Mouse (Mus musculus): ENCODE results near the gene Chrna1. TPM values are rescaled to one million over a fixed set of nuclear protein-coding genes. Genes with fewer than 3 reads are reported as not detected.
A peak's percentile ranks its signal among the peaks of the same experiment; 100 is the strongest.

Chrna1 gene
- polyA plus RNA-seq, 1 experiment = 0.13 TPM

DNA sequence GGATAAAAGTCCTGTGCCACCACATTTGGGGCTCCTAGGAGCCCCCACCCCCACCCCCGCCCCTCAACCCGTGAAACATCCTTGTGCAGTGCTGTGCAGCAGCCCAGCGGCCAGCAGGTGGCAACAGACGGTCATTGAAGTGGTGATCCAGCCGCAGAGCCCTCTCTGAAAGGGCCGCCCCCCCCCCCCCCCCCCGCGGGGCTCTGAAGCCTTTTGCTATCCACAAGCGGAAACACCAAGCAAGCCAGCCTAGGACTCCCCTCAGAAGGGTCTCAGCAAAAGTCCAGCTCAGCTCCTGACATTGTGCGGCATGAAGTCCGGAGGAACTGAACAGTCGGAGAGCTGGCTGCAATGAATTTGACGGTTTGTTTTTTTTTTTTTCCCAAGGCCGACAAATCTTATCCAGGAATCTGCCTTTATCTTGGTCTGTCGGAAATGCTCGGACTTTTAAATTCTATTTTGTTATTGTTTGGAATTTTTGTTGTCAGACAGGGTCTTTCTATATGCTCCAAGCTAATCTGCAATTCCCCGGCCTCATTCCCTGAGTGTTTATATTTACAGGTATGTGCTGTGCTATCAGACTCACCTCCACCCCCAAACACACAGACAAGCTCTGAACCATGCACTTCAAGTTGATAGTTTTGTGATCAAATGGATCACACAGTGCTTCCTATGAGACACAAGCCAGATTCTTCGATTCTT lies 4.7 kb upstream of the Chrna1 start:
- peak overlapping the region; percentile 39 for H3K4me3 ChIP-seq (ENCODE audit: insufficient read depth, low read length)
- peak; percentile 52 for TF ChIP-seq CTCF (IDR thresholded peaks at IDR 0.05; ENCODE audit: extremely low read depth, insufficient read depth, low read length)
- peak; percentile 66 for TF ChIP-seq POLR2A (IDR thresholded peaks at IDR 0.05; ENCODE audit: extremely low read depth, insufficient read depth, low read length)
- peak overlapping the region; percentile 43 for H3K27ac ChIP-seq (ENCODE audit: insufficient read depth, low read length)
- H3K4me1 ChIP-seq (ENCODE audit: control insufficient read depth, insufficient read depth, low read length) = peaks cover 7% of the 10 kb centered on the region

DNA sequence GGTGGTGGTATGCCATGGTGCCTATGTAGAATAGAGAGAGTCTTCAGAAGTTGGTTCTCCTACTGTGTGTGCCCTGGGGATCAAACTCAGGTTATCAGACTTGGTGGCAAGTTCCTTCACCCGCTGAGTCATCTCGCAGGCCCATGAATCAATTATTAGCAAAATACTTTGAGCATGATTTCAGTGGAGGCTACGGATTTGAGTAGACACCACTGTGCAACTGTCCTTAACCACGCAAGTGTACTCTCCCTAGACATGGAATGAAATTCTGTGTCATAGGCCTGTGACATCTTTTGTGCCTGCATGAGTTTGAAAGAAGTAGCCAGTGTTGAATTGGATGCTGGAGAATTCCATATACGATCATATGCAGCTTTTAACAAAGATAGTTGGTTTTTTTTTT lies 582 bp upstream of the Chrna1 start:
- H3K4me1 ChIP-seq (ENCODE audit: control insufficient read depth, insufficient read depth, low read length) = no peaks in the 10 kb centered on the region
- H3K4me3 ChIP-seq (ENCODE audit: insufficient read depth, low read length) = no peak overlapping the region
- H3K27ac ChIP-seq (ENCODE audit: insufficient read depth, low read length) = no peak overlapping the region
- TF ChIP-seq POLR2A (IDR thresholded peaks at IDR 0.05; ENCODE audit: extremely low read depth, insufficient read depth, low read length) = no peak
- no peak for TF ChIP-seq CTCF (IDR thresholded peaks at IDR 0.05; ENCODE audit: extremely low read depth, insufficient read depth, low read length)

DNA sequence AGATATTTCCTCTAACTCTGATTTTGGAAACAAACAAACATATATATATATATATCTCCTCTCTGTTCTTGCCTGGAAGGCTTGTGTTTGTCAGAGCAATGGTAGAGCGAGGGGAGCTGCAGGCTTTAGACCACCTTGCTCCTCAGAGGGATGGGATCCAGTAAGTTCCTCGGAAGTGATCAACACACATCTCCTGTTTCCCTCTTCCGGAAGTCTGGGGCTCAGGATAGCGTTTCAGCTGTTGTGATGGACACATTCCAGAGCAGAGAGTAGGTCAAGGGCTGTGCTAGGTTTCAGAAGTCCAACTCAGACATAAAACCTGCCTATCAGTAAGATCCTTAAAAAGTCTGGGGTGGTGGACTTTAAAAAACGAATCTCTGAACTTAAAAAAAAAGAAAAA lies 970 bp downstream of the Chrna1 start:
- Histone ChIP-seq H3K27ac (ENCODE audit: insufficient read depth, low read length) (no peak overlapping the region), H3K4me1 (ENCODE audit: control insufficient read depth, insufficient read depth, low read length) (no peaks in the 10 kb centered on the region), H3K4me3 (ENCODE audit: insufficient read depth, low read length) (no peak overlapping the region)
- TF ChIP-seq POLR2A (IDR thresholded peaks at IDR 0.05; ENCODE audit: extremely low read depth, insufficient read depth, low read length) (no peak), CTCF (IDR thresholded peaks at IDR 0.05; ENCODE audit: extremely low read depth, insufficient read depth, low read length) (no peak)

DNA sequence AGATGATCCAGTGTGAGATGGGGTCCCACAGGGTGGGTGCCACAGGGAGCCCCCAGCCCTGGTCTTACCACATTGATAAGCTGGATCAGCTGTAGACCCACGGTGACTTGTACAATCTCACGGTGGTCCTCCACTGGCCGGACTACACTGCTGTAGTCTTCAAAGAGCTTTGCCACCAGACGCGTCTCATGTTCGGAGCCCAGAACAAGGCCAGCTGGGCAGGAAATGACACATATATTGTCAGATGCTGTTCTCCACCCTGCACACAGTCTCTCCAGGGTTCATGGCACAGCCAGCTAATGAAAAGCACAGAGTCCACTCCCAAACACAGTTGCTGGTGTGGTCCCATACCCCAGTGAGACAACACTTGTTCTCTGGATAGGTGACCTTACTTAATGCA lies 5.7 kb downstream of the Chrna1 start:
- TF ChIP-seq POLR2A (IDR thresholded peaks at IDR 0.05; ENCODE audit: extremely low read depth, insufficient read depth, low read length) (no peak), CTCF (IDR thresholded peaks at IDR 0.05; ENCODE audit: extremely low read depth, insufficient read depth, low read length) (no peak)
- no peaks in the 10 kb centered on the region for H3K4me1 ChIP-seq (ENCODE audit: control insufficient read depth, insufficient read depth, low read length)
- H3K4me3 ChIP-seq (ENCODE audit: insufficient read depth, low read length) = no peak overlapping the region
- no peak overlapping the region for H3K27ac ChIP-seq (ENCODE audit: insufficient read depth, low read length)

DNA sequence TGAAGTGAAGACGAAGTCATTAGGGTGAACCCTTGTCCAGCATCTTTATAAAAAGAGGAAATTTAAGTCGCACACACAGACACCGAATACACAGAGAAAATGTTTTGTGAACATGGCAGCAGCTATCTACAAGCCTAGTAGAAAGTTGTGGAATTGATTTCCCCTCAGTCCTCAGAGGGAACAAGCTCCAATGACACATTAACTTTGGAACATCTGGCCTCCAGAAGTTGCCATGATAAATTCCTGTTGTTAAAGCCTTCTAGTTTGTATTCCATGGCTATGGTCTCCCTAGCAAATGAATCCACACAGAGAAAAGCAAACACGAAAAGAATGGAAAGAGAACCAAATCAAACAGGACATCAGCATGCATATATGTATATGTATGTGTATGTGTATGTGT lies 6.6 kb downstream of the Chrna1 start:
- H3K4me3 ChIP-seq (ENCODE audit: insufficient read depth, low read length) = no peak overlapping the region
- no peaks in the 10 kb centered on the region for H3K4me1 ChIP-seq (ENCODE audit: control insufficient read depth, insufficient read depth, low read length)
- H3K27ac ChIP-seq (ENCODE audit: insufficient read depth, low read length) = no peak overlapping the region; the same call in 1 of the 2 replicates
- no peak for TF ChIP-seq POLR2A (IDR thresholded peaks at IDR 0.05; ENCODE audit: extremely low read depth, insufficient read depth, low read length)

DNA sequence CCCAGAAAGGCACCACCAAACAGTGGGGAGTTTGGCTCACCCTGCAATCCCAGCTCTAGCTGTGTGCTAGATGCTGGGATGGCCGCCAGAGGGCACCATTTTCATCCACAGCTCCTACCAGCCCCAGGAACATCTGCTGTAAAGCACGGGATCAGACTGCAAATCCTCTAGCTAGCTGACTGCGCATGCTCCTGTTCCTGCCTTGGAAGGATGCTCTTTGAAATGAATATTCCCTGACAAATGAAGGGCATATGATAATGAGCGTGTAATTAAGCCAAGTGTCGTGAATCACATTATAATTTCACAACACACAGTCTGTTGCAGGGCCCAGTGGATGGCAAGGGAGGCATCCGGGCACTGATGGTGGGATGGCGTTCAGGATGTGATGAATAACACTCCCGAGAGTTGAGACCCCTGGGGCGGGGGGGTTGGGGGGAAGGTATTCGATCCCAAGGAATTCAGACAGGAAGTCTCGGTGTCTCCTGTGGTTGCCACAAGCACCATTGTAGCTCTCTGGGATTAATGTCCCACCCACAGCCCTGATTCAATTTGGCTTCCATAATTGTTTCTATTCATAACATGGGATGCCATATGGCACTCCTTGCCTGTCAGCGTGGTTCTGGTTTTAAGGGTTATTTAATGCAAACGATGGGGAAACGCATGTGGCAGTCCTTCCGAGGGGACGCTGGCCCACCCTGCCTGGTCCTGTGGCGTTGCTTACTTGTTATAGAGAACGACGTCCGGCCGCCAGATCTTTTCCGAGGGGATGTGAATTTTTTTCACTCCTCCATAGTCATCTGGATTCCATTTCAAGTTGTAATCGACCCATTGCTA lies 7.4 kb downstream of the Chrna1 start:
- TF ChIP-seq CTCF (IDR thresholded peaks at IDR 0.05; ENCODE audit: extremely low read depth, insufficient read depth, low read length) (peak; percentile 85), POLR2A (IDR thresholded peaks at IDR 0.05; ENCODE audit: extremely low read depth, insufficient read depth, low read length) (no peak)
- Histone ChIP-seq H3K27ac (ENCODE audit: insufficient read depth, low read length) (peak overlapping the region; percentile 51; the same call in 1 of the 2 replicates), H3K4me1 (ENCODE audit: control insufficient read depth, insufficient read depth, low read length) (no peaks in the 10 kb centered on the region)

DNA sequence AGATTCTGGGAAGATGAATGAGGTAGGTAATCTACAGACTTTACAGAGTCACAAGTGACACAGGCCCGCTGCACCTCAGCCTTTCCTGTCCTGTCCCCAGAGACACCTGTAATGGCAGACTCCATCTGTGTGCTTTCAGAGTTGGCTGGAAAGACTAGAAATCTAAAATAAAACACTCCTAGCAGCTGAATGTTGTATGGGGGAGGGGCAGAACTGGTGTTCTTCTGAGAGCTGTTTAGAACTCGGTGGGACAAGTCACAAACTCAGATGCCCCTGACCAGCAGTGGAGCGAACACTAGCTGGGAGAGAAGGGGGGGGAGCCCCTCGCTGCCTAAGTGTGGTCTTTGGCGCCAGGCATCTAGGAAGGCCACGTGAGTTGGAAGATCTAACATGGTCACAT lies 8.2 kb downstream of the Chrna1 start:
- Histone ChIP-seq H3K27ac (ENCODE audit: insufficient read depth, low read length) (no peak overlapping the region), H3K4me3 (ENCODE audit: insufficient read depth, low read length) (no peak overlapping the region), H3K4me1 (ENCODE audit: control insufficient read depth, insufficient read depth, low read length) (no peaks in the 10 kb centered on the region)
- TF ChIP-seq CTCF (IDR thresholded peaks at IDR 0.05; ENCODE audit: extremely low read depth, insufficient read depth, low read length) = no peak
- TF ChIP-seq POLR2A (IDR thresholded peaks at IDR 0.05; ENCODE audit: extremely low read depth, insufficient read depth, low read length) = no peak

More for the DNA sequence above, 7.4 kb downstream of the Chrna1 start:
- 0 out of 2 replicates have a peak overlapping the region, but pooled peaks have one; percentile 8 for H3K4me3 ChIP-seq (ENCODE audit: insufficient read depth, low read length)

DNA sequence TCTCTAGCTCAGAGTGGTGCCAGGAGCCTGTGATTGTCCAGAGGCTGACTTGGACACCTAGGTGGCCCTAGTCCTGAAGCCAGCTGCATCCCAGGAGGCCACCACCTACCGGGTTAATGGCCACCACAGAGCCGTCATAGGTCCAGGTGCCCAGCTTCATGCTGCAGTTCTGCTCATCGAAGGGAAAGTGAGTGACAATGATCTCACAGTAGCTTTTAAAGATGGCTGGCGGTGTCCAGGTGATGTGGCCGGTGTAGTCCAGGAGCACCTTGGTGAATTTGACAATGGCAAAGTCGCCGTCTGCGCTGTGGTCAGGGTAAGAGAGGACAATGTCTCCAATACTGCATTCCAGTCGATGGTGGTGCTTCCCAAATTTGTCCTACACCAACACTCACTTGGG lies 8.8 kb downstream of the Chrna1 start:
- H3K4me1 ChIP-seq (ENCODE audit: control insufficient read depth, insufficient read depth, low read length) = no peaks in the 10 kb centered on the region
- H3K4me3 ChIP-seq (ENCODE audit: insufficient read depth, low read length) = no peak overlapping the region
- H3K27ac ChIP-seq (ENCODE audit: insufficient read depth, low read length) = no peak overlapping the region
- no peak for TF ChIP-seq CTCF (IDR thresholded peaks at IDR 0.05; ENCODE audit: extremely low read depth, insufficient read depth, low read length)
- TF ChIP-seq POLR2A (IDR thresholded peaks at IDR 0.05; ENCODE audit: extremely low read depth, insufficient read depth, low read length) = no peak

DNA sequence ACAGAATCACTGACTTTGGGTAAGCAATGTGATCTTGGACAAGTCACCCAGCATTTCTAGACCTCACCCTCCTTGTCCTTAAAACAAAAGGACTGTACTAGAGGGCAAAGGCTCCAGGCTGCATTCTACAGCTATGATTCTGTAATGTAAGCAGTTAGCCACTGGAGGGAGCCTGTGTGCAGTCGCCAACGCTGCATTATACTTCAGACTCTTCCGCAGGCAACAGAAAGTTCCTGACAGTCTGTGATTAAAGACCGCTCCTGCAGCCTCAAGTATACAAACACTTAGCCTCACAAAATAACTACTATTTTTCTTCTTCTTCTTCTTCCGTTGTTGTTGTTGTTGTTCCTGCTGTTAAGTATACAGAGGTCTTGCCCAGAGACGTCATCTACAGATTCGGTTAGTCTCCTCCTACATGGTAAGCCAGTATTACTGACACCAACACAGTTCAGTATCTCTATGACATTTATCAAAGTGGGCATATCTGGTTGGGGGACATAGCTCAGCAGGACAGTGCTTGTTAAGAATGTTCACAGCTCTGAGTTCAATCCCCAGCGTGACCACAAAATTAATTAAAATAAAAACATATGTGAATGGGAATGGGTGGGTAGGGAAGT lies 13.0 kb downstream of the Chrna1 start:
- no peak overlapping the region for H3K27ac ChIP-seq (ENCODE audit: insufficient read depth, low read length)
- TF ChIP-seq CTCF (IDR thresholded peaks at IDR 0.05; ENCODE audit: extremely low read depth, insufficient read depth, low read length) (peak; percentile 92), POLR2A (IDR thresholded peaks at IDR 0.05; ENCODE audit: extremely low read depth, insufficient read depth, low read length) (no peak)
- H3K4me3 ChIP-seq (ENCODE audit: insufficient read depth, low read length) = no peak overlapping the region
- peaks cover 2% of the 10 kb centered on the region; the same call in 1 of the 2 replicates for H3K4me1 ChIP-seq (ENCODE audit: control insufficient read depth, insufficient read depth, low read length)

All from cortical plate, adult 2 months (tissue).